Mouse (Mus musculus) hematopoietic multipotent progenitor cell, adult 10-12 weeks (in vitro differentiated cells): ENCODE measurements around the gene Prl2c2. TPM values are rescaled to one million over a fixed set of nuclear protein-coding genes. Genes with fewer than 3 reads are reported as not detected.

Source experiments
- polyA plus RNA-seq: library from polyadenylated mRNA; stranded (reverse); fragments of >175 nt; gene quantifications from 2 replicates; pipeline ENCODE4 v1.2.3, GENCODE M21; 2012; ENCODE audit warnings: low replicate concordance

The Prl2c2 gene
- polyA plus RNA-seq: not detected in 2 replicates

DNA sequence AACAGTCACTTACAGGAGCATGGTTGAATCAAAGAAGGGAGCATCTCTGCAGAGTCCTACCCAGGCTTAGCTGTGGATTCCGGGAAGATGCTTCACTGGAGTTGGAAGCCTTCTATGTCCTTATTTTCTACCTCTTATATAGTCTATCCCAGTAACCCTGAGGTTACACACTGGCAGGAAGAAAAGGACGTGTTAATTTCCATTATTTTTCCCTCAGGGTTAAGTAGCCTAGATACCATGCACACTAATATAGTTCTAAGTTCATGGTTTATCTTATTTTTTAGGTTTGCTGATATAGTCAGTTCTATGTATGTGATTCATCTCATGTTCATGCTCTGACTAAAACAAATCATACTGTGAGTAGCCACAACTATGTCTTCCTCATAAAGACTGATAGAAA lies at the start of gene Prl2c2:
Gene Prl2c2 (minus strand): TSS at position 101 of the 400 bp plus-strand sequence.

Other genes starting within 250 kb of the Prl2c2 start
- not detected in 2 replicates for gene Prl2c3, start 205.3 kb downstream of the Prl2c2 start, polyA plus RNA-seq
- gene Prl2c5, start 177.3 kb upstream of the Prl2c2 start, polyA plus RNA-seq: not detected in 2 replicates